Mouse (Mus musculus) cortical plate, adult 2 months (tissue): Measurements from ENCODE around the gene Tmem259.

Experiments
- CTCF ChIP-seq: fragments of 200-500 bp; IDR thresholded peaks from 2 replicates; pipeline ENCODE4 v1.5.1; 2011; ENCODE audit warnings: mild to moderate bottlenecking, control low read depth, low read length; ENCODE audit not compliant: insufficient read depth; ENCODE audit errors: extremely low read depth
- POLR2A ChIP-seq: fragments of 200-500 bp; IDR thresholded peaks from 2 replicates; pipeline ENCODE4 v1.6.1; 2011; ENCODE audit warnings: mild to moderate bottlenecking, low read length, control low read depth; ENCODE audit not compliant: insufficient read depth; ENCODE audit errors: extremely low read depth

- TF ChIP-seq CTCF, result no peak
- TF ChIP-seq POLR2A, result no peak
These were observed 33.2 kb upstream of the Tmem259 start for GRCm38 (mm10) chr10:80017361-80017760.
